Mouse (Mus musculus): ENCODE measurements at regions not wholly inside any gene's neighbourhood (a gene's known extent, or its start where the extent isn't known, plus 50 kb on each side); places are given as distances from the start of the nearest gene placed in this dataset.

DNA sequence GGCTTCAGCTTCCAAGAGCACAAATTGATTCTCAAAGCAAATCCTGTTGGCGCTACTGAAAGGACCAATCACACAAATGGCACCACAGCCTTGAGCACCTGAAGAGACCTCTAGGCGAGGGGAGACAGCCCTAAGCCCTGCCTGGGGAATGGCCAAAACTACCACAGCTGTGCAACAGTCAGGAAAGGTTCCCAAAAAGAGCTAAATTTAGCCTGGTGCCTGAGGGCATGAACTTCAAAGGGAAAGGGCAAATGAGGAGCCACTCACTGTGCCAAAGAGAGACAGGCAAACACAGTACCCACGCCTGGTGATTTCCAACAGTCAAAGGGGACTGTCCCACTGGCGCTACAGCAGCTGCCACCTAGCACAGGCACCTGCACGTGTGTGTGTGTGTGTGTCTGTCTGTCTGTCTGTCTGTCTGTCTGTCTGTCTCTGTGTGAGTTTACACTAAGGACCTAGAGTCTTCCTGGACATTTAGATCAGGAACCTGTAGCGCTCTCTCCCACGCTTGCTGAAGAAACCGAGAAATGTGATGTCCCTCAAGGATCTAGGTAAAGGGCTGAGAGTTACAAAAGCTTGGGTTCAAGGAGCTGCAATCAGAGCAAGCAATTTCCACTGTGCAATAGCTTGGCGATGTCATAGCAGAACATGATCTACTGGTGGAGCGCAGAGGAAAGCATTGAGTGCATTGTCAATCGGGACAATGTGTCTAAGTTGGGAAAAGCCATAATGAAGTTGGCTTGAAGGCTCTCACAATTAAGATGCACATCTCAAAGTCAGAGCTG, 90.8 kb upstream of the Teddm2 start:
- TF ChIP-seq CTCF (IDR thresholded peaks at IDR 0.05; ENCODE audit: borderline replicate concordance, insufficient read depth, low read depth, low read length) (no peak), POLR2A (IDR thresholded peaks at IDR 0.05; ENCODE audit: borderline replicate concordance, insufficient read depth, low read length) (no peak)
